Mouse (Mus musculus) megakaryocyte, embryonic 14.5 days (primary cell): ENCODE results near the gene Mrc2. TPM values are rescaled to one million over a fixed set of nuclear protein-coding genes. Genes with fewer than 3 reads are reported as not detected.

Experiments
- H3K27me3 ChIP-seq: replicated peaks from 2 replicates; pipeline ENCODE3; 2012; ENCODE audit warnings: inconsistent platforms
- H3K36me3 ChIP-seq: replicated peaks from 2 replicates; pipeline ENCODE3; 2012; ENCODE audit warnings: low read length, inconsistent platforms, mixed read lengths
- H3K4me1 ChIP-seq: 2 replicates; pipeline ENCODE4 v1.6.1; 2012; ENCODE audit warnings: inconsistent platforms
- H3K4me3 ChIP-seq: replicated peaks from 2 replicates; pipeline ENCODE3; 2012; ENCODE audit warnings: moderate library complexity, mild to moderate bottlenecking, inconsistent platforms
- H3K9me3 ChIP-seq: 2 replicates; pipeline ENCODE4 v1.6.1; 2012; ENCODE audit warnings: inconsistent platforms
- FLI1 ChIP-seq: IDR thresholded peaks from 2 replicates; pipeline ENCODE4 v1.6.1; 2012; ENCODE audit warnings: low read length, inconsistent platforms, mixed read lengths
- GATA1 ChIP-seq: IDR thresholded peaks from 3 replicates; pipeline ENCODE4 v1.6.1; 2012; ENCODE audit warnings: mixed read lengths, low read length, inconsistent platforms, borderline replicate concordance
- polyA plus RNA-seq: library from polyadenylated mRNA; stranded (reverse); fragments of >175 nt; gene quantifications from 2 replicates; pipeline ENCODE4 v1.2.3, GENCODE M21; 2012; ENCODE audit warnings: low replicate concordance; ENCODE audit not compliant: insufficient read depth

Gene Mrc2
- polyA plus RNA-seq, 1 experiment = 0.81 TPM

DNA sequence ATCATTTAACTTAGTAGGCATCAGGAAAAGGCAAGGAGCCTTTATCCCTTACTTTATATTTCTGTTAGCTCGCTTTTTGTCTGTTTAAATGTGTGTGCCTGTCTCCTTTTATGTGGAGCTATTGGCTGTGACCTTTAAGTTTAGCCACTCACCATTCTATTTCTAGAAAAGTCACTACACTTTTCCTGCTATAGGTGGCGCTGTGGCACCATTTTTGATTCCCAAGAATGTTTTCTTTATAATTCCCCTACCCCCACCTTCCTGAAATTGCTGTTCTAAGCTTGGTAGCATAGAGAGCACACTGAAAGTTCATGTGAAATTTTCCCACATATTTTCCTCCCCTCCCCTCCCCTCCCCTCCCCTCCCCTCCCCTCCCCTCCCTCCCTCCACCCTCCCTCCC is 22.3 kb upstream of the Mrc2 start:
- Histone ChIP-seq H3K4me1 (peaks cover 19% of the 10 kb centered on the region), H3K9me3 (no peaks in the 10 kb centered on the region), H3K36me3 (peaks cover 82% of the 10 kb centered on the region), H3K4me3 (no peak overlapping the region), H3K27me3 (no peaks in the 10 kb centered on the region)
- no peak for TF ChIP-seq GATA1

- Histone ChIP-seq H3K4me3 (no peak overlapping the region), H3K36me3 (peaks cover 98% of the 10 kb centered on the region), H3K4me1 (no peaks in the 10 kb centered on the region), H3K9me3 (no peaks in the 10 kb centered on the region), H3K27me3 (no peaks in the 10 kb centered on the region)
- TF ChIP-seq GATA1 (no peak), FLI1 (no peak)
These were observed 12.0 kb upstream of the Mrc2 start for GRCm38 (mm10) chr11:105280456-105280855.

DNA sequence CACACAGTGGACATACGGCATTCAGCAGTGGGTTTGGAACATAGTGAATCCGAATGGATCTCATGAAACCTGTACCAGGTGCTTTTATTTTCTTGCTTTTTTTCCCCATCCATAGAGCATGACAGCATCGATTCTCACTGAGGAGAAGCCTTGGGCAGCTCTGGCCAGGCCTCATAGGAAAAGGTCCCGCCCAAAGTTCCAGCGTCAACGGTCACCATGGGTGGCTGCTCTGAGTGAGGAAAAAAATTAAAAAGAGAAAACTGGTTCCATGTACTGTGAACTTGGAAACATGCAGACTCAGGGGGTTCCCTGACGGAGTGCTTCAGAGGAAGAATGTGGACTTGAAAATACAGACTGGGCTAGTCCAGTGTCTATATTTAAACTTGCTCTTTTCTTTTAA is 11.2 kb upstream of the Mrc2 start:
- Histone ChIP-seq H3K36me3 (peaks cover 98% of the 10 kb centered on the region), H3K4me3 (no peak overlapping the region), H3K27me3 (no peaks in the 10 kb centered on the region), H3K4me1 (no peaks in the 10 kb centered on the region), H3K9me3 (no peaks in the 10 kb centered on the region)
- TF ChIP-seq GATA1 (no peak), FLI1 (no peak)

GRCm38 (mm10) chr11:105281763-105282459 is 10.5 kb upstream of the Mrc2 start:
- Histone ChIP-seq H3K27me3 (no peaks in the 10 kb centered on the region), H3K4me1 (no peaks in the 10 kb centered on the region), H3K4me3 (no peak overlapping the region), H3K36me3 (peaks cover 98% of the 10 kb centered on the region), H3K9me3 (no peaks in the 10 kb centered on the region)
- TF ChIP-seq FLI1 (no peak), GATA1 (no peak)

DNA sequence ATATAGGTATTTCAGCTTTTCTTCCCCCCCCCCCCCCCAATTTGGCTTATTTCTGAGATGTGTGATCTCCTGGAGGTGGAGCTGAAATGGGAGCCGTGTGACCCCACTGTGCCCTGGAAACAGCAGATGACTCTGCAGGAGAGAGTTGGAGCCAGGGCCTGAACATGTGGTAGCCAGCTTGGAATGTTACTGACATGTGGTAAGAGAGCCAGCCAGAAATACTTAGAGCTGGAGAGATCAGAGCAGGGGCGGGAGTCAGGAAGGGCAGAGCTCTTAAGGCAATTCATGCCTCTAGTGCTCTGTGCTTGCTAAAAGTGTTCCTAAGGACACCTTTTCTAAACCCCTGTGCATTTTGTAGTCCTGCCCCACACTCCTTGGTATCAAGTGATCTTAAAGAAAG is 10.0 kb upstream of the Mrc2 start:
- TF ChIP-seq GATA1 = no peak
- no peak for TF ChIP-seq FLI1
- Histone ChIP-seq H3K9me3 (no peaks in the 10 kb centered on the region), H3K27me3 (no peaks in the 10 kb centered on the region), H3K4me3 (no peak overlapping the region), H3K36me3 (peaks cover 97% of the 10 kb centered on the region), H3K4me1 (no peaks in the 10 kb centered on the region)

DNA sequence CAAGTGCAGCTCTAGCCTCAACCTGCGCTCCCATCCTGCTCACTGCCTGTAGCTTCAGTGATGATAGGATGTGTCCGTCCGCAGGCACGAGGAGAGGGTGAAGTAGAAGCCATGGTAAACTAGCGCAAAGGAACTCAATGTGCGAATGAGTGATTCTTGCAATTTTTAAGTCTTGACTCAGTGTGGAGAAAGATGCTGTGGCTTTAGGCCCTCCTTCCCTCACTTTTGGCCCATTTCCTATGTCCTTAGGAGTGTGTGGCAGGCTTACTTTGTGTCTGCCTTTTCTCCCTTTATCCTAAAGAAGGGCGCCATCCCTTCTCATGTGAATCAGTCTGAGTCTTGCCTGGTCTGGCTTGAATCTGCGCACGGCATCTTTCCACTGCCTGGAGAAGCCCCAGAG is 9.4 kb upstream of the Mrc2 start:
- Histone ChIP-seq H3K36me3 (peaks cover 94% of the 10 kb centered on the region), H3K27me3 (no peaks in the 10 kb centered on the region), H3K4me1 (no peaks in the 10 kb centered on the region), H3K9me3 (no peaks in the 10 kb centered on the region), H3K4me3 (no peak overlapping the region)
- TF ChIP-seq GATA1 (no peak), FLI1 (no peak)

- H3K27me3 ChIP-seq = peaks cover 17% of the 10 kb centered on the region
- peaks cover 74% of the 10 kb centered on the region for H3K36me3 ChIP-seq
- H3K4me3 ChIP-seq = no peak overlapping the region
- TF ChIP-seq FLI1 (no peak), GATA1 (no peak)
- H3K9me3 ChIP-seq = no peaks in the 10 kb centered on the region
- no peaks in the 10 kb centered on the region for H3K4me1 ChIP-seq
These were observed 6.7 kb upstream of the Mrc2 start for GRCm38 (mm10) chr11:105285720-105286119.

- peaks cover 38% of the 10 kb centered on the region for H3K36me3 ChIP-seq
- peaks cover 25% of the 10 kb centered on the region for H3K4me1 ChIP-seq
- peaks cover 53% of the 10 kb centered on the region for H3K27me3 ChIP-seq
- no peaks in the 10 kb centered on the region for H3K9me3 ChIP-seq
- H3K4me3 ChIP-seq = no peak overlapping the region
- TF ChIP-seq GATA1 (no peak), FLI1 (no peak)
These were observed 3.0 kb upstream of the Mrc2 start for GRCm38 (mm10) chr11:105289403-105289802.

GRCm38 (mm10) chr11:105291681-105292123 is 741 bp upstream of the Mrc2 start:
- Histone ChIP-seq H3K36me3 (peaks cover 15% of the 10 kb centered on the region), H3K9me3 (no peaks in the 10 kb centered on the region), H3K27me3 (peaks cover 75% of the 10 kb centered on the region), H3K4me3 (peak overlapping the region; percentile 91), H3K4me1 (peaks cover 30% of the 10 kb centered on the region)
- no peak for TF ChIP-seq GATA1
- no peak for TF ChIP-seq FLI1

DNA sequence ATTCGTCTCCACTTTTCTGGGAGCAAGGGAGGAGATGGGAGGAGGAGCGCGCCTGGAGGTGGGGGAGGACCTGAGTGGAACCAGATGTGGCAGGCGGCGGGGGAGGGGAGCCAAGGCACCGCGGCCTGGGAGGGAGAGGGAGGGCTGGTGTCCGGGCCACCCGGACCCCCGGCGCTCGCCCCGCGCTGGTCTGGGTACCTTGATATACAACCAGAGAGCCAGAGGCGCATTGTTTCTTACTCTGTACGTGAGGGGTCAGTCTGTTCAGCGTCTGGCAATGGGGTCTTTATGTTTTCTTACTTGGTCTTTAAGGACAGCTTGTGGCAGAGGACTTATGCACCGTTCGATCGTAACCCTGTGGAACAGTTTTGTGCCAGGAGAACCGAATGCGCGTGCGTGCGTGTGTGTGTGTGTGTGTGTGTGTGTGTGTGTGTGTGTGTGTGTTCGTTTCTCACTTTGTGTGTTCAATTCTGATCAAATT is 698 bp downstream of the Mrc2 start:
- no peak for TF ChIP-seq FLI1
- no peak for TF ChIP-seq GATA1
- H3K9me3 ChIP-seq = no peaks in the 10 kb centered on the region
- H3K36me3 ChIP-seq = peaks cover 4% of the 10 kb centered on the region
- peaks cover 81% of the 10 kb centered on the region for H3K27me3 ChIP-seq
- no peak overlapping the region for H3K4me3 ChIP-seq
- H3K4me1 ChIP-seq = peaks cover 43% of the 10 kb centered on the region

DNA sequence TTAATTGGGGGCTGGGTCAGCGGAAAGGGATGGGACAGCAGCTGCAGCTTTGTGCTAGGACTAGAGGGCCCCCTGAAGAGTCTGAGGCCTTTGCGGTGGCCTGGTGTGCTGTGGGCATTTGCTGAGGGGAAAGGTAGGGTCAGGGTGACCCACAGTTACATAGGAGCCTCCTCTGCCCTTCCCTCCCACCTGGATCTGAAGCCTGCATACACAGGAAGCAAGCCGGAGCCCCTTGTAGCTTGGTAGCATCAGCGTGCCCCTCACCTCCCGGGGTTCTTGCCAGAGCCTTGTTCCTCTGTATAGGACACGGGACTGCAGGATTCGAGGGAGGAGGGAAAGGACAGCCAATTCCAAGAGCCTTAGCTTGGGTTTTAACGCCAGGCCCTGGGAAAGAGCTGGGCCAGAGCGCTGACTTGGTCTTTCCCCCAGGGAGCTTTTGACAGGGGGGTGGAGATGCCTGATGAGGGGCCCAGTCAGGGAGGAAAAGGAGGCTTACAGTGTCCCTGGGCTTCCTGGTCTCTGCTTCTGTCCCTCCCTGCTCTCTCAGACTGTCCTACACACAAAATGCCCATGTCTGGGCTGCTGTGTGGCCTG is 1.6 kb downstream of the Mrc2 start:
- no peak for TF ChIP-seq FLI1
- TF ChIP-seq GATA1 = no peak
- H3K36me3 ChIP-seq = no peaks in the 10 kb centered on the region
- H3K4me3 ChIP-seq = no peak overlapping the region
- H3K27me3 ChIP-seq = peaks cover 85% of the 10 kb centered on the region
- no peaks in the 10 kb centered on the region for H3K9me3 ChIP-seq
- peaks cover 43% of the 10 kb centered on the region for H3K4me1 ChIP-seq
